Mouse (Mus musculus) adrenal gland, postnatal 36 days (tissue): Measurements from ENCODE around the gene Art3. TPM values are rescaled to one million over a fixed set of nuclear protein-coding genes. Genes with fewer than 3 reads are reported as not detected.
"Not testable (repeated sequence)": the region's sequence is repeated elsewhere in the genome, so short reads cannot be mapped to it uniquely, and the experiment has no call there.

Source experiments
- DNase-seq, 2 experiments: peaks; one replicate each; pipeline ENCODE4 v3.0.0; 2021; ENCODE audit warnings: mixed read lengths in 1 of 2
- total RNA-seq, 2 experiments: library from RNA; stranded (reverse); gene quantifications; 2 replicates each; pipeline ENCODE4 v1.2.3; 2021

The Art3 gene
- total RNA-seq, 2 experiments from 2014 or later = 56.8 to 62.4 TPM

DNA sequence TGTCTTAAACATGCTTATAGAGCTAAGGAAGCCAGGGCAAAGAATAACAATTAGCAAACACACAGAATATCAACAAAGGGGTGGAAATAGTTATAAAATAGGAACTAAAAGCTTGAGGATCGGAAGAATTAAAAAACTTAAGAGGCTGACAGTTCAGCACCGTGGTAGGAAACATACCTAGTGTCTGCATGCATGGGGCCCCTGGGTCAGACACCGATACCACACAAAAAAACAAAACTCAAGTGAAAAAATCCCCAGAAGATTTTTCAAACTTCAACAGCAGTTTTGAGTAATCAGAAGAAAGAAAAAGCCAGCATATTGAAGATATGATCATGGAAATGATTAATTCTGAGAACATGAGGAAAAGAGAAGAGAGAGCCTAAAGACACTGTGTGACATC lies 5.1 kb downstream of the Art3 start:
- DNase-seq = no peak

DNA sequence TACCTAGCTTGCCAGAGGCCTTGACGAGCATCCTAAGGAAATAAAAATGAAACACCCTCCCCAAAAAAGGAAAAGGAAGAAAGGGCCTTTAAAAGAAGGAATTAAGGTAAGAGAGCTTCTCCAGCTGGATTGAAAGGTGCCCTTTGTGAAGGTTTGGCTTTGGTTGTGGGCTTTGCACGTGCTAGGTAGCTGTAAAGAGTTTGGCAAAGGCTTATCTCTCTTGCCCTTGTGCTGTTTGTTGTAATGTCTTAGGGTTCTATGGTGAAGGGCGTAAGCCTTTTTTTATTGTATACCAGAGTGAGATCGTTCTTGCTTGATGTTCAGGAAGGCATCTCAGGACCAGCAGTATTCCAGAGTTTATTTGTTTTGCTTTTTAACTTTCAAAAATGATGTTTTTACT lies 9.0 kb downstream of the Art3 start:
- no peak for DNase-seq

DNA sequence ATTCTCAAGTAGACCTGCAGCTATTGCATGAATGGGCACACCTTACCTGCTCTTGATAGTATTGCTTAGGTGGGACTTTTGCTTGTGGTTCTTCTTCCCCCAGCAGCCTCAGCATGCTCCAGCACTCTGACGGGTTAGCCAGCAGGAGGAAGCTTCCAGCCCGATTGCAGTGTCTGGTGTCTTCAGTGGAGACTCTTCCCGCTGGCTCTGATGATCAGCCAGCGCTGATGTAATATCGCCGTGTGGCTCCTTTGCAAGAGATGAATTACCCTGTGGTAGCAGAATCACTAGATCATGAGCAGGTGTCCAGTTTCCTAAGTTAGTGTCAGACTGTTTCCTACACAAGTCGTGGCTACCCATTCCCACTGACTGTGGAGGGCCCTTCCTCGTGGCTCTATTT lies 13.4 kb downstream of the Art3 start:
- DNase-seq = no peak

DNA sequence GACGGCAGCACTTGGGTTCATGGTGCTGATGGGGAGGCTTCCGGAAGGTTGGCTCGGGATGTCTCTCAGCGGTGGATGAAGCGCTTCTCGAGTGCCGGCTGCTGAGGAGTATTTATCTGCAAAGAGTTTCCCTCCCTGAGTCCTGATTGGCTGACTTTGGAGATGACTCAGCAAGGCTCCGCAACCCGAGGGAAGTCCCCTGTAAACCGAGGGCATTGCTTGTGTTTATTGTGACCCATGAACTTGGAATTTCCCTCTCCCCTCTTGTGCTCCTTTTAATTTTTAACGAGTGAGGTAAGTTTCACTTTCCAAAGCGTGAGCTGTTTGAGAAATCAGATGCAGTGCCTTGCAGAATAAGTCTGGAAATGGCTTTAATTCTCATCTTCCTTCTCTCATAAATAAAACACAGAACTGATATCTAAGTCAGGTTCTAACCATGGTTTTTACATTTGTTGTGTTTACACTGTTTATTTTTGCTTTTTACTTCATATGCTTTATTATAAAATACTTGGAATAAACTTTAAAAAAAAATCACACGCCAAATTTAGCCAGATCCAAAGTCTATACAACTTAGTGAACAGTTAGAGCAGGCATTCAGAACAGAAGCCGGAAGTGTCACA lies 17.3 kb downstream of the Art3 start, which contains the start of gene Cxcl10:
Gene Cxcl10, minus strand, starts transcription at position 96 of the 620 bp plus-strand sequence.
- DNase-seq = peak; percentile 76 to 80

DNA sequence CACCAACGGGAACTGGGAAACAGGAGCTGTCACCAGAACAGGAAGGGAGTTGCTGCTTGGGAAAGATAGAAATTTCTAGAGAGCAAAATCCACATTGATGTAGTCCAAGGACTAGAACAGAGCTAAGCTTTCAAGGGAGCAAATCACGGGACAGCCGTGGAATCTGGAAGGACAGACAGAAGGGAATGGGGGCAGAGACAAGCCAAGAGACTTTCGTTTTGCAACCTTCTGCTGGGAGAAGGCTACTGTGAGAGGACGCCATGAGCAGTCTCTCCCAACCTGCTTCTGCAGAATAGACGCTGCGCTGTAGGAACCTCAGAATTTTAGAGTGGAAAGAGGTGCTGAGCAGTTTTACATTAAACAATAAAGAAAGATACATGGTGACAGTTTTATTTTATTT lies 18.1 kb downstream of the Art3 start:
- DNase-seq = no peak

DNA sequence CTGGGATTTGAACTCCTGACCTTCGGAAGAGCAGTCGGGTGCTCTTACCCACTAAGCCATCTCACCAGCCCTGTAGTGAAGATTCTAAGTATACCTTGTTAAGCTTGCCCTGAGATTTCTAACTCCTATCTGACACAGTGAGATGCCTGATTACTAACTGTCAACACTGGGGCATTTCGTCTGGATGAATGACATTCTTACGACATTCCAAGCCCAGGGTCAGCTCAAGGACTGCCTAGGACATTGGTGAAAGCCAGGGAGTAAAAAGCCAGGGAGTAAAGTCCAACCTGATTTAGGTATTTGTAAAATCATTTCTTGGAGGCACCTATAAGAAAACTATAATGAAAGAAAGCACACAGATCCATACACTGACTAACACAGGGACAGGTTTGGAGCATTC lies 21.1 kb downstream of the Art3 start:
- not testable (repeated sequence) for DNase-seq

DNA sequence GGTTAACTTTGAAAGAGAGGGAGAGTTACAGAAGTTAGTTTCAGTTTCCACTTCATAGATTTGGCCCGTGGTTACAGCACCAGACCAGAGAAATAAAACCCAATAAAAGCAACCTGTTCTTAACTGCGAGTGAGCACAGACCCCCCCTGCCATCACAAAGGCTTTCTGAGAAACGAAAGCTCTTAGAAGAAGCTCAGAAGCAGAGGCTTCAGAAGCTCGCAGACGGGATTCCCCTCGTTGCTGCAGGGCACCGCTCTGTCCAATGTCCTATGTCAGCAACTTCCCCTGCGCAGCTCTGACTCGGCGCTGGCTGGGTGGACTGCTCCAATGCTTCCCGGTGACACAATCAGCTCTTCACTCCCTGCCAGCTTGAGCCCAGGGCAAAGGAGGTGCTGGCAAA lies 21.9 kb downstream of the Art3 start:
- DNase-seq = peak; percentile 79

DNA sequence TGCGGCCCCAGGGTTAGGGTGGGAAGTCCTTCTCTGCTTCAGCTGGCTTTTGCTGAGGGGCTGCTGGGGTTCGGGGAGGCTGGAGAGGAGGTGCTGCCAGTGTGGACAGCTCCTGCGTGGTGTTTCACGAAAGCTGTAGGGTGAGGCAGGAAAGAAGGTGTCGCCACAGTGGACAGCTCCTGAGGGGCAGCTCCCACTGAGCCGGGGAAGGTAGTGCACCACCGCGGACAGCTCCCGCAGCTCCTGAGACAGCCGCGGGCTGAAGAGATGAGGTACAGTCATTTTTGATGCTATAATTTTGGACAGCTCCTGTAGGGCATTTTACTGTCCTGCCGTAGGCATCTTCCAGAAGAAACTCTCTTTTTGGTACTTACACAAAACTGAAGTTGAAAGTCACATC lies 26.4 kb downstream of the Art3 start:
- peak; percentile 72 to 74 for DNase-seq

DNA sequence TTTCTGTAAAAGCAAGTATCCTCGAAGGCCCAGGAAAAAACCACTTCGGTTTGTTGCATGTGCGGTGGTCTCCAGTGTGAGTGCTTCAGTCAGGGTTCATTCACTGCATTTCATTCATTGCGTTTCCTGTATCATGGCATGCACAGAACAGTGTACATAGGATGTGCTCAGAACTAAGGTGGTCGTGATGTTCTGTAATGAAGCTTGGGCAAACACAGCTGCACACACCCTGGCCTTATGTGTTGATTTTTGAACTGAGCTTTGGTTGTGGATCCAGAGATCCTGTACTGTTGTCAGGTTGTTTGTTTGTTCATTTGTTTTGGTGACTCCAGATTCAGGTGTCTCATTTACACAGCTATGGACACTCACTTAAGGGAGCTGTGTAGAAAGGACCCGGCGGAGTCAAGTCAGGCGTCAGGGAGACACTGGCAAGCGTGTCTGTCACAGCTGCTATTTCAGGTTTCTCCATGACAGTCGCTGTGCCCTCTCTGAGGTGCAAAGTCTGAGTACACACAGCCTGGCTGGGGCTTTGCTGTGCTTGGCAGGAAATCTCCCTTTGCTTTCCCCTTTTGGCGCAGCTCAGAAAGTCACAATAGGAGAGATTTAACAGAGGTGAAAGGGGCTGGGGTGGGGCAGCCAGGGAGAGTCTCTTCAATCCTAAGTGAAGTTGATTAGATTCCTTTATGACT lies 27.3 kb downstream of the Art3 start:
- no peak for DNase-seq

DNA sequence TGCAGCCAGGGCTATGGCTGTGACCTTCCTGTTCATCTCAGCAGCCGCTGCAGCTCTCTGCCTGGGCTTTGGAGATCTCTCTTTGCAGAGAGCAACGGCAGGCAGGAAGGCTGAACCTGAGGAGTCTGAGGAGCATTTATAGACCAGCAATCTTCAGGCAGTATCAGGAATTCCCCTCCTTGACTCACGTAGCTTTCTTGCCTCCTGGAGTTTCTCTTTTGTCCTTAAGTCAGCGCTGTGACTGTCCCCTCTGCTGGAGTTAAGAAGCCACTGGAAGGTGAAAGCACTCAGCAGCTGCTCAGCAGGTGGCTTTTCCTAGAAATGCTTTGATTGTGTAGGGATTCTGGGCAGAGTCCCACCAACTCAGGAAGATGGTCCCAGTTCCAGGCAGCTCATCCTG lies 31.6 kb downstream of the Art3 start:
- no peak for DNase-seq

DNA sequence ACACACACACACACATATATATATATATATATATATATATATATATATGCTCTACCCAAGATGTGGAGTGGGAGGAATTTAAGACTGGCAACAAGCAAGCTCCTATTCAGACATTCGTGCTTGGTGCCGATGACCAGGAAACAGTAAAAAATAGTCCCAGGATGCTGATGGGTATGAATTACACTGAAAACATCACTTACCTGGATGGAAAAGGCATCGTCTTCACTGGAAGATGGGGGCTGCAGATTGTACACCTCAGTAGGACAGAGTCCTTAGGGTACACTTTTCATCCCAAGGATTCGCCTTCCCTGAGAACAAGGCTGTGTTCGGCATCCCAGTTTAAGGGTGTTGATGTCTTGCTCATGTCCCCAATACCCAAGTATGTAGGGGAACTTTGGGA lies 32.4 kb downstream of the Art3 start:
- DNase-seq = no peak

DNA sequence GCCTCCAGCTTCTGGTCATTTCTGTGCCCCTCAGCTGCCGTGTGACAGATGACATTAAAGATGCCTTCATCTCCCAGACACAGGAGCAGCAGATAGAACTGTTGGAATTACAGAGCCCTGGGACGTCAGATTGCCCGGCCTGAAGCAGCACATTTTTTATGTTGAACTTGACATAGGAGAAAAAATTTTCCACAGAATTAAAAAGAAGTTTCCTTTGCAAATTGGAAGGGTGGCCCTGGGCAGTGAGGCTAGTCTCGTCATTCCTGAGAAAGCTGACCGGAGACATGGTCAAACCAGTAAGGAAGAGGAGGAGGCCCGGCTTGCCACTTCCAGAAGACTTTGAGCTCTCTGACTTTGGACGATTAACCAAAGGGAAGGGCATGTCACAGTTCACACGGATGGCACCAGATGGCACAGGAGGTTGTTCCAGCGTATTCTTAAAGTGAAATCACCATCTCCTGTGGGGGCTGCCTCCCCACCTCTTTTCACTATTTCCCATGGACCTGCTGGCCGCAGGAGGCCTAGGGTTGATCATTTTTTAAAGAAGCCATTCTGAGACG lies 33.6 kb downstream of the Art3 start:
- no peak for DNase-seq

DNA sequence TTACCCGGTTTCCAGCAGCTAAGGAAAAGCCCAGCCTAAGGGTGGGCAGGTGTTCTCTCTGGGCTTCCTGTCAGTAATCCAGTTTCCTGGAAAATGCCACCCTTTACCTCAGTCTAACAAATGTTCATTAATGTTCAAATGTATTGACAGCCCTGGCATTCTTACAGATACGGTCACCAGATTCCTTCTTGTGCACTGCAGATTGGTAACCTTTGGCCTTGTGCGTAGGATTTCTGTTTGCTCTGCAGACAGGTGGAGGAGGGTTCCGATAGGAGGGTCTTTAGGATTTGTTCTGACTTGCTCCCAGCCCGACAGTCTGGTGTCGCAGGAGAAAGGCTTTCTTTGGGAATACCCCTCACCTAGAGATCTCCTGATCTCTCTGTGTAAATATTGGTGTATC lies 34.9 kb downstream of the Art3 start:
- no peak for DNase-seq

DNA sequence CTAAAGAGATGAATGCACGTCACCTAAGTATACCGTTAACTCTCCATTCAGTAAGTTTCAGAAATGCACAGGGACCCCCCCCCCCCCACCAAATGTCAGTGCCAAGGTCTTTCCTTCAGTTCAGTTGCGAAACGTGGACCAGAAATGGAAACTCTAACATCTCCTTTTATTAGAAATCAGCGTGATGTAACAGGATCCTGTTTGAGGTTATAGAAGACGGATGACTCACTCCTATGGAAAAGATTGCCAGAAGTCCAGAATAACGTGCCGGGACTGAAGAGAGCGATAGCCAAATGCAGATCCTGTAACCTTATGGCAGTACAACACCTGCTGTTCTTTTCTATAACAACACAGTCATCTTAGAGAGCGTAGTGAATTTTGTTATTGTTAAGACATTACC lies 36.8 kb downstream of the Art3 start:
- no peak for DNase-seq

DNA sequence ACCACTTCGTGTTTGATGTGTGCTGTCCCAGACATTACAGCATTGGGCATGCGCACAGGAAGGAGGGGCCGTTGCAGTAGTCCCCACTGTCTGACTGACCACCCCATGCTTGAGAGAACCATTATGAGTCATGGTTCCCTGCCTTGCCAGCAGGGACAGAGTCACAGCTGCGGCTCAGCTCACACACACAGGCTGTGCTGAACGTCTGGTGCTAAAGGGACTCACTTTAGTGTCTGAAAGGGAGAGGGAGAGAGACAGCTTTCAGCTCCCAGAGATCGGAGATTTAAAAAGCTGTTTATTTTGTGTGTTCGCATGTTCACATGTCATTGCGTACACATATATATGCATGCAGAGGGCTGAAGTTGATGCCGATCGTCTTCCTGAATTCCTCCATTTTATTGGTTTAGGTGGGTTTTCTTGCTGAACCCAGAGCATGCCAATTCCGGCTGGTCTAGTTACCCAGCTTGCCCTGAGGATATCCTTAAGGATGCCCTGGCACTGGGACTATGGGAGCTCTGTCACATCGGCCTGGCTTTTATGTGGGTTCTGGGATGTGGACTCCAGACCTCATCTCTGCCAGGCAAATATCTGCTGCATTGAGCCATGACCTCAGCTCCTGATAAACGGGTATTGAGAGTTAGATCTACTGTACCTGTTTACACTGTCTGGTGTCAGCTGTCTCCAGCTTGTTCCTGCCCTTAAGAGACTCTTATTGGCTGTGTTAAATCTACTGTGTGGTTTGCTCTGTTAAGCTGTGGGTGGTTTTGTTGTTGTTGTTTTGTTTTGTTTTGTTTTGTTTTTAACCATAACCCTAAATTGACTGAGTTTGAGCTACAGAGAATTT lies 37.7 kb downstream of the Art3 start:
- DNase-seq = peak; percentile 66 to 75

DNA sequence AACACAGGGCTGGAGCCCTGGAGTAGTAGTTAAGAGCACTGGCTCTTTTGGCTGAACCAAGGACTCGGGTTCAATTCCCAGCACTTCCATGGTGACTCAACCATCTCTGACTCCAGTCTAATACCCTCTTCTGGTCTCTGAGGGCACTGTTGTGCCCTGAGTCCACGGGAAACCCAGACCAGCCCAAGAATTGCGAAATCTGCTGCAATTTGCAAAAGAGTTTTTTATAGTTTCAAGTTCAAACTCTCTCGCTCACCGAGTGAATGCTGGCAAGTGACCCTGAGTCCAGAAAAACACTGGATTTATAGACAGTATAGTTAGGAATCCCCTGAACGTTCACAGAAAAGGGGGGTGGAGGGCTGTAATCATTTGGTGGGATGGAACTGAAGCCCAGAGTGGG lies 38.8 kb downstream of the Art3 start:
- DNase-seq = no peak

DNA sequence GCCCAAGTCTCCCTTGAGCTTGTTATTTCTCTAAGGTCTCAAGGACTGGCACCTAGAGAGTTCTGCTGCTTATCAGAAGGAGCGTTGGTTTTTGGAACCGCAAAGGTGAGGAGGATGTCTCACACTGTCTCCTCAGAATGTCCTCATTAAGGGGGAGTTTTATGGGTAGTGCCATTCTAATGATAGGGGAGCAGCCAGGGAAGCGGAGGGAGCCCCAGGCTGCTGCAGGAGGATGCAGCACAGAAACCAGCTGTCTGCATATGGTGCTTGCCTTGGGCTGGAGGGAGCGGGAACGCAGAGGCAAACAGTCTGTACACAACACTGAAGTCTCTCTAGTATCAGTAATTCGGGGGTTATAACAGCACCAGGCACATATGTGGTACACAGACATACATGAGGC lies 39.3 kb downstream of the Art3 start:
- no peak for DNase-seq

DNA sequence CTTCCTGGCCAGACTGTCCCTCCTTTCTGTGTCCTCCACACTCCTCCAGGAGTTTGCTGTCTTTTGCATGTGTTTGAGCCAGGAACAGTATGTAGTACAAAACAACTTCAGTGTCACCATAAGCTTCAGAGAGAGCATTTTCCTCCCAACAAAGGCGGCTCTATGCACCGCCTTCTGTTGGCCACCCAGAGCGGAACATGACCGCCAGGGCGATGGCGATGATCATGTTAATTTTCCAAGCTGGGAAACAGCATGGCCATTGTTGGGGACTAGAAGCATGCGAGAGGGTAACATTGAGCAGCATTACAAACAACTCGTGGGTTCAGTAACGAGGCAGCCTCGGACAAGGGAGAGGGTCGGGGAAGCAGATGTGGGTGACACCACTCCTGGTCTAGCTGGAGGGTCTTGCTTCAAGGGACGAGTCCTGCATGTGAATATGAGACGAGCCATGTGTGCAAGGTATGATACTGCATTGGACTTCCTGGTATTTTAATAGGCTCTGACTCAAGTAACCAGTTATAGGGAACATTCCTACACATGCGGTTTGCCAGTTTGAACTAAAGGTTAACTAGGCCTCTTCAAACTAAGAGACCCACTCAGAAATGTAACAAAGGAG lies 39.8 kb downstream of the Art3 start:
- DNase-seq = no peak

DNA sequence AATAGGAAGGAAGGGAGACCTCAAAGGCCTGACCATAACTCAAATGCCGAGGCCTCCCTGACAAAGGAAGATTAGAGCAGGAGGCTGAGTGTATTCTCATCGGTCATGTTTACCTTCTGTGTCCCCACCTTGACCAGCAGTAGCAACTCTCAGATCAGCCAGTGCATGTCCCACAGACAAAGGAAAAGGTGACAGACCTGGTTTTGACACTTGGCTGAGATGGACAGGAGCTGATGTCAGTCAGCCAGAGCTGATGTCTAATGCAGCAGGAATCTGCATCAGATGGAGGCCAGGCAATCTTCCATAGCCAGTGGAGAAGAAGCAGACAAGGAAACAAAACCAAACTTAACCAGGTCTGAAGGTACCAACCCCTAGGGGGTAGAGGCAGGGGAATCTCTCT lies 41.0 kb downstream of the Art3 start:
- DNase-seq = no peak

DNA sequence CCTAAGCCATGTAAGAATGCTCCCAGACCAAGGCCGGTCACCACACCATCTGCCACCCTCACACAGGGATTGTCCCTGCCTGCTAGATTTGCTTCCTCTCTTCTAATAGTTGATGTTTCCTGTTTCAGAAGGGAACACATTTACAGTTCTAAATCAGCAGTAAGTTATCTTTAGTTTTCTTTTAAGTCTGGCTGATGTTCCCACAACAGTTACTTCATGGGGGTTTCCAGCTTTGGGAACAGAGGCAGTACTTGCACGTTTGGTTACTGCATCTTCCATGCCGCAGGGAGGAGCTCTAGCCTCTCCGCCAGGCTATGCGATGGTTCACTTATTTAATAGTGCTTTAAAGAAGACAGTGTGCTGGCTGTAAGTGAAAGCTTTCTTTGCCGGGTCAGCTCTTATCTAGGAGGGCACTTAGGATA lies 43.1 kb downstream of the Art3 start:
- DNase-seq = peak; percentile 68 to 78

DNA sequence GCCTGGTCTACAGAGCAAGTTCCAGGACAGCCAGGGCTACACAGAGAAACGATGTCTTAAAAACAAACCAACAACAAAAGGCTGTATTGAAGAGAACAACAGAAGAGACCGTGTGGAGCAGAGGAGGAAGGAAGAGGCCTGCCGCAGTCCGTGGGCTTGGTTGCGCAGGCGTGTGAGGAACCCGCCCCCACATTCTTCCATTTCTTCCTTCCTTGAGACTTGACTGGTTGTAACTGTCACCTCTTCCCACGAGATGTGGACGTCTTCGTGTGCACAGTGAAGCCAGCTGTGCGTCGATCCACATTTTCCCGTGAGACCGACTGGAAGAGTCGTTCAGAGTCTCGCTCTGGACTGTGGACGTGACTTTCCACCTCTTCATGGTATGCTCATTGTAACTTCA lies 43.7 kb downstream of the Art3 start:
- DNase-seq = no peak

DNA sequence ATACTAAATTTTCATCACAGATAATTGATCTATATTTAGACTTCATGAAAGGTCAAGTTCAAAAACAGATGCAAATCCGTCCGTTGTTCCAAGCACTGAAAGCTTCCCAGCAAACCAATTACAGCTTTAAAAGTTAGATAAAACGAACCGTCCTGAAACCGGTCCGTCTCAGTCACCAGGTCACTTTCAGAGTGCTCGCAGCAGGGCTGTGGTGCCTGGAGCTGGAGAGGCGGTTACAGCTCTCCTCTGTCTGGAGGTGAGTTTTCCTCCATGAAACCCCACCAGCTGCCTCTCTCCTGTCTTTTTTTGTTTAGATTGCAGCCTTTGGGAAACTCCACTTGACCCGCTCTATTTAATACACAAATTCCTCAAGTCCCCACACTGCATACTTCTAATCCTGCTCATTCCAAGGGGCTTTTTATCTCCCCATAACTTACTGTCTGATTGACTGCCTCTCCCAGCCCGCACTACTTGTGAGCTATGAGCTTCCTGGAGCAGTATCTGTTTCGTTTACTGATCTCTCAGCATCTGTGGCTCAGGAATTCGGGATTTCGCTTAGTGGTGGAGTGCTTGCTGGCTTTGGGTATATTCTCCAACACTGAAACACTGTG lies 45.3 kb downstream of the Art3 start:
- DNase-seq = no peak
